Mouse (Mus musculus) thymus, postnatal 25 days (tissue): ENCODE results near the gene Elavl4.

Experiments used
- DNase-seq: peaks from one replicate; pipeline ENCODE4 v3.0.0; 2022

Elavl4 gene

GRCm38 (mm10) chr4:110264345-110264943 is 87.3 kb downstream of the Elavl4 start:
- DNase-seq, result no peak

GRCm38 (mm10) chr4:110257360-110257759 is 94.3 kb downstream of the Elavl4 start:
- DNase-seq, result no peak

- DNase-seq, result no peak
Observed at GRCm38 (mm10) chr4:110255617-110256016, 96.1 kb downstream of the Elavl4 start.

- DNase-seq, result no peak
Observed at GRCm38 (mm10) chr4:110250055-110250454, 101.7 kb downstream of the Elavl4 start.

- DNase-seq, result no peak
Observed at GRCm38 (mm10) chr4:110242879-110243278, 108.8 kb downstream of the Elavl4 start.

- no peak for DNase-seq
Observed at GRCm38 (mm10) chr4:110234554-110234953, 117.2 kb downstream of the Elavl4 start.

GRCm38 (mm10) chr4:110232327-110232726 is 119.4 kb downstream of the Elavl4 start:
- DNase-seq, result no peak

GRCm38 (mm10) chr4:110231799-110232198 is 119.9 kb downstream of the Elavl4 start:
- no peak for DNase-seq

- DNase-seq, result no peak
Observed at GRCm38 (mm10) chr4:110229652-110230051, 122.1 kb downstream of the Elavl4 start.

GRCm38 (mm10) chr4:110229238-110229637 is 122.5 kb downstream of the Elavl4 start:
- DNase-seq, result no peak

- DNase-seq, result no peak
Observed at GRCm38 (mm10) chr4:110227621-110228031, 124.1 kb downstream of the Elavl4 start.

- DNase-seq, result no peak
Observed at GRCm38 (mm10) chr4:110225492-110225891, 126.2 kb downstream of the Elavl4 start.

- DNase-seq, result no peak
Observed at GRCm38 (mm10) chr4:110218819-110219218, 132.9 kb downstream of the Elavl4 start.

GRCm38 (mm10) chr4:110217553-110217952 is 134.2 kb downstream of the Elavl4 start:
- no peak for DNase-seq

- DNase-seq, result no peak
Observed at GRCm38 (mm10) chr4:110214543-110214942, 137.2 kb downstream of the Elavl4 start.

- peak; percentile 11 for DNase-seq
Observed at GRCm38 (mm10) chr4:110213666-110214065, 138.0 kb downstream of the Elavl4 start.

- no peak for DNase-seq
Observed at GRCm38 (mm10) chr4:110210246-110210645, 141.5 kb downstream of the Elavl4 start.

GRCm38 (mm10) chr4:110209613-110210012 is 142.1 kb downstream of the Elavl4 start:
- no peak for DNase-seq

- no peak for DNase-seq
Observed at GRCm38 (mm10) chr4:110201680-110202079, 150.0 kb downstream of the Elavl4 start.

GRCm38 (mm10) chr4:110199897-110200296 is 151.8 kb downstream of the Elavl4 start:
- DNase-seq, result no peak

GRCm38 (mm10) chr4:110198600-110198999 is 153.1 kb downstream of the Elavl4 start:
- DNase-seq, result no peak

- DNase-seq, result no peak
Observed at GRCm38 (mm10) chr4:110177263-110177662, 174.4 kb downstream of the Elavl4 start.

GRCm38 (mm10) chr4:110172028-110172427 is 179.7 kb downstream of the Elavl4 start:
- no peak for DNase-seq

- no peak for DNase-seq
Observed at GRCm38 (mm10) chr4:110165217-110165616, 186.5 kb downstream of the Elavl4 start.

GRCm38 (mm10) chr4:110161600-110161999 is 190.1 kb downstream of the Elavl4 start:
- no peak for DNase-seq
